Mouse (Mus musculus): Measurements from ENCODE around the gene Urm1. TPM values are rescaled to one million over a fixed set of nuclear protein-coding genes. Genes with fewer than 3 reads are reported as not detected.
"Not testable (repeated sequence)": the region's sequence is repeated elsewhere in the genome, so short reads cannot be mapped to it uniquely, and the experiment has no call there.

The Urm1 gene
- polyA plus RNA-seq, 1 experiment from 2014 or later, result 18.0 TPM

DNA sequence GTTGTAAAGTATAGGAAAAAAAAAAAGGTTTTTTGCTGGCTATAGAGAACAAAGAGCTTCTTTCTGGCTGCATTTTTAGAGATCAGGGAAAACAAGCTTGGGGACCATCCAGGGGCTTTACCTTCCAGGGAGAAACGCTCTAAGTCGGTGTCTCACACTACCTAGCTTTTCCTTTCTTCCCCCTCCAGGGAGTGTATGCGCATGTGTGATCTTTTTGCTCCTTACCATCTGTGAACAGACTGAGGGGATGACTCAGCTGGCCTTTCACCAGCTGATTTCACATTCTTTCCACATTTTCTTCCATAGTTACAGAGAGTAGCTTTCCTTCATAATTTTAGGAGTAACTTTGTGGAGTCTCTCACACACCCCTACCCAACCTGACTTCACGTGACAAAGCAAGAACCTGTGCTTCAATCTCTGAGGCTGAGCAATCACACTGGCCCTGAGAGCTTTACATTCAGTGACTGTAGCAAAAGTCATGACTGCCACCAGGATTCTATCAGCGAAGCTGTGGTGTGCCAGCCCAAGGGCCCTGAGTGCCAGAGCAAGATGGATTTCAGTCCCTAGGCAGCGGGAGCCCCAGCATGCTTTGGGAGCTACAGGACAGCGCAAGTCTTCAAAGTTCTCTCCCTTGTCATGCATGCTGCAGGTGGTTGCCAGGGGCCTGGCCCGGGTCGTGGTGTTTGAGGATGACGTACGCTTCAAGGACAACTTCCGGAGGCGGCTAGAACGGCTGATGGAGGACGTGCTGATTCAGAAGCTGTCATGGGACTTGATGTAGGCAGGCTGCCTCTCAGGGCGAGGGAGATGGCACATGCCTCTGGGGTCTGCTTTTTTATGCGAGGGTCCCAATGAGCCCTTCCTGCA is 60.3 kb downstream of the Urm1 start:
- H3K27ac ChIP-seq (replicated peaks), result no peak overlapping the region
- WGBS, result 79% methylated on average over 17 of the region's 17 CpGs
- no peak overlapping the region for H3K4me3 ChIP-seq
- no peaks in the 10 kb centered on the region for H3K4me1 ChIP-seq
- no peak for DNase-seq (ENCODE audit: low spot score)
- no peaks in the 10 kb centered on the region for H3K27me3 ChIP-seq (replicated peaks; ENCODE audit: low read depth, poor library complexity, severe bottlenecking)
- no peaks in the 10 kb centered on the region for H3K9me3 ChIP-seq
- peaks cover 28% of the 10 kb centered on the region for H3K36me3 ChIP-seq (replicated peaks)

DNA sequence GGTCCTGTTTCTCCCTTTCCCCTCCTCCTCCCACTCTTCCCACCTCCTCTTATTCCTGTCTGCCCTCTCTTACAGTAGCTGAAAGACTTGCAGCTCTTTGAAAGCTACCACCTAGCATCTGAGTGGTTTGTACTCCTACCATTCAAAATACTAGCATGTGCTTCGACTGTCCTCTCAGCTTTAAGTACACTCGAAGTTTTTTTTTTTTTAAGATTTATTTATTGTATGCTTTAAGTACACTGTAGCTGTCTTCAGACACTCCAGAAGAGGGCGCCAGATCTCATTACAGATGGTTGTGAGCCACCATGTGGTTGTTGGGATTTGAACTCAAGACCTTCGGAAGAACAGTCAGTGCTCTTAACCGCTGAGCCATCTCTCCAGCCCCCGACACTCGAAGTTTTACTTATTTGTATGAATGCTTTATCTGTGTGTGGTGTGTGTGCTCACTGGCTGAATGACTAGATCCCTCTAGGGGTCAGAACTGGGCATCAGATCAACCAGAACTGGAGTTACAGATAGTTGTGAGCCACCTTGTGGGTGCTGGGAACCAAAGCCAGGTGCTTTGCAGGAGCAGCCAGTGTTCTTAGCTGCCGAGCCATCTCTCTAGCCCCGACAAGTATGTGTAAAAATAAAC is 66.9 kb downstream of the Urm1 start:
- 82% methylated on average over 9 of the region's 9 CpGs for WGBS
- H3K4me1 ChIP-seq, result peaks cover 23% of the 10 kb centered on the region
- H3K36me3 ChIP-seq (replicated peaks); H3K27ac ChIP-seq (replicated peaks); H3K9me3 ChIP-seq; DNase-seq (ENCODE audit: low spot score); H3K27me3 ChIP-seq (replicated peaks; ENCODE audit: low read depth, poor library complexity, severe bottlenecking); H3K4me3 ChIP-seq: not testable (repeated sequence)

DNA sequence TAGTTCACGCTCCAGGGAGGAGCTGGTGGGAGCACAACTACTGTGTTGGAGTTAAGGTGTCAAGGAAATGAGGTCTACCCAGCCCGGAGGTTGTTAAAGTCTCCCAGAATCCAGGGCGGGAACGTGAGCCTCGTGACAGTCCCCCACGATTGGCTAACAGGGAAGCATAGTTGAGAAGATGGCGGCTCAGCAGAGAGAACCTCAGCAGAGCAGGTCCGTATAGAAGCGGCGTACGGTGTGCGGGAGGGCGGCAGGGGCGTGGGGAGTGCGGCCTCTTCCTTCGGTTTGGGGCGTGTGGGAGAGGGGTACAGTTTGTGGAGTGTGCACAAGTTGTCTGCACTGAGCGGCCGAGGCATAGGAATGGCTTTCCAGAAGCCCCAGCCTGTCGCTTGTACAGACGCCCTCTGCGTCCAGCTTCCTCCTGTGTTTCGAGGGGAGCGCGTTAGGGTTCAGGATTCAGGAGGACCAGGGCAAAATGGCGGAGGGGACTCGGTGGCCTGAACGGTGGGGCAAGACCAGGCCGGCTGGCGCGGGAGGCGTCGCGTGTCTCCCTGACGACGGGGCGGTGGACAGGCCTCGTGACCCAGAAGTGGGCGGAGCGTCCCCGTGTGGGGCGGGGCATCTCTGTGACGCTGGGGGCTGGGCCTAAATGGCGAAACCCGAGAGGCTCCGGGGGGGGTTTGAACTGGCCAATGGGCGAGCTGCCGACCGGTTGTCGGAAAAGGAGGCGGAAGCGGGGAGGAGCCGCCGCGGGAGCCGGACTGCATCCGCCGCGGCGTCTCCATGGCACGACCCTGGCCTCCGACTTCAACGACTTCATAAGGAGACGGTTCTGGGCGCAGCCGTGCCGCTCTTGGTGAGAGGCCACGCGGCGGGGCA is 69.4 kb downstream of the Urm1 start, which contains the start of gene Odf2:
TSS of gene Odf2 (plus strand) at position 156 of the 879 bp plus-strand sequence.
- Histone ChIP-seq H3K27me3 (replicated peaks; ENCODE audit: low read depth, poor library complexity, severe bottlenecking) (0 out of 2 replicates have a peak, but pooled peaks cover 5% of the 10 kb centered on the region), H3K4me3 (peak within 1 kb of the TSS; percentile 93), H3K4me1 (peaks cover 24% of the 10 kb centered on the region), H3K9me3 (no peaks in the 10 kb centered on the region), H3K36me3 (replicated peaks) (peaks cover 30% of the 10 kb centered on the region), H3K27ac (replicated peaks) (peak within 1 kb of the TSS; percentile 94)
- WGBS, result under 1% methylated on average over 70 of the region's 70 CpGs
- peak; percentile 100 for DNase-seq (ENCODE audit: low spot score)

DNA sequence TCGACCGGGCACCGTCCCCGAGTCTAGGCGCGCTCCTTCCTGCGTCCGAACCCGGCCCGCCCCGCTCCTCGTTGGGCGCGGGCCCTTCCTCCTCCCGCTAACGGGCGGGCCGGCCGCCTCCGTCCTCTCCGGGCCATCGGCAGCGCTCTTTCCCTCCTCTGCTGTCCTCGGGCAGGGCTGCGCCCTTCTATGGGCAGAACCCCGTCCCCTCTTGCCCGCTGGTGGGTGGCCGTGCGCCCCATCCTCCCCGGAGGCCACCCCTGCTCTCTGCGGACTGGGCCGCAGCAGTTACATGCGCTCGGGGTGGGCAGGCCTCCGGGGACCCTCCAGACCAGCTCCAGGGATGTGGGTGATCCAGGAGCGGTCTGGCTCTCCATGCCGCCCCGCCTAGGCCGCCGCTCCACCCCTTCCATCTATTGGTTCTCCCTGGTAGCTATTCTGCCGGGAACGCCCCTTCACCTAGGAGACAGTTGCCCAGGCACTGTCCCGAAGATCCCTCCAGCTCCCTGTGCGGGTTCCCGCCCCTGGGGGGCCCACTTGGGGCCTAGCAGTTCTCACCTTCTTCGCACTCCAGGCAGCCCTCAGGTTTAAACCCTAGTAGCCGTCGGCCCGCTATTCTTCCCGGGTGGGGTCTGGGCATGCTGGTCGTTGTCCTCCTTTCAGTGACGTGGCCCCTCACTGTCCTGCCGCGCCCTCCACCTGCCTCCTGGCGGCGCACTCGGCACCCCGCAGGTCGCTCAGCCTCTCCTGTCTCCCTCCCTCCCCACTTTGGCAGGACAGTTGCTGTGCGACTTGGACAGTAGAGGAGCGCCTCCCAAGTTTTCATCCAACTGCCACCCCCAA is 70.3 kb downstream of the Urm1 start:
- DNase-seq (ENCODE audit: low spot score), result peak; percentile 92
- Histone ChIP-seq H3K27me3 (replicated peaks; ENCODE audit: low read depth, poor library complexity, severe bottlenecking) (0 out of 2 replicates have a peak, but pooled peaks cover 5% of the 10 kb centered on the region), H3K27ac (replicated peaks) (peak overlapping the region; percentile 94), H3K4me1 (peaks cover 24% of the 10 kb centered on the region), H3K9me3 (no peaks in the 10 kb centered on the region), H3K4me3 (peak overlapping the region; percentile 93), H3K36me3 (replicated peaks) (peaks cover 39% of the 10 kb centered on the region)
- WGBS, result under 1% methylated on average over 61 of the region's 61 CpGs

DNA sequence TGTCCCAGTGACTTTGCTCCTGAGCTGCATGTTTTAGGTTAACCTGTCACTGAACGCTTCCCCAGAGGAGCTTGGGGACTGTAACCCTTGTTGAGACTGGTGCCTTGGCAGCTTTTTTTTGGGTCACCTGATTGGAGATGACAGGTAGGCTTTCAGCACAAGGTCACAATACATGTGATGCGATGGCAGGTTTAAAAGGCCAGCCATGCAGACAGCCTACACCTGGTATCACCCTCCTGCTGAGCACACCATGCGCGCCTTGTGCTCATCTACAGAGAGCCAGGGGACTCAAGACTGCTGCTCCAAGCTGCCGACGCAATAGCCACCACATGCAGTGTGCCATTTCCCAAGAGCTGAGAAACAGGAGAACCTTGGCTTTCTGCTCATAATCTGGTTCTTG is 71.9 kb downstream of the Urm1 start:
- Histone ChIP-seq H3K27me3 (replicated peaks; ENCODE audit: low read depth, poor library complexity, severe bottlenecking) (0 out of 2 replicates have a peak, but pooled peaks cover 5% of the 10 kb centered on the region), H3K4me1 (peaks cover 24% of the 10 kb centered on the region), H3K4me3 (no peak overlapping the region), H3K9me3 (no peaks in the 10 kb centered on the region), H3K27ac (replicated peaks) (no peak overlapping the region), H3K36me3 (replicated peaks) (peaks cover 53% of the 10 kb centered on the region)
- no peak for DNase-seq (ENCODE audit: low spot score)
- 95% methylated on average over 6 of the region's 6 CpGs for WGBS

Small RNA genes within 50 kb of the gene (microRNA-seq; reads per million reads assigned to microRNA genes)
- not detected for gene Mir219a-2
- not detected for gene Mir219b

Other genes with a start within 250 kb of the Urm1 start
- 16.5 and 17.3 TPM in 2 replicates for gene Rapgef1, start 200.4 kb upstream of the Urm1 start, polyA plus RNA-seq (2016; fragmentation: Nextera tagmentation; extraction: Ambion mirVana)
- gene Gm13420, start 68.4 kb upstream of the Urm1 start, polyA plus RNA-seq (2016; fragmentation: Nextera tagmentation; extraction: Ambion mirVana), result not detected in 2 replicates
- gene Gm13547, start 60.8 kb upstream of the Urm1 start, polyA plus RNA-seq (2016; fragmentation: Nextera tagmentation; extraction: Ambion mirVana), result not detected in 2 replicates
- gene Coq4, start 32.6 kb upstream of the Urm1 start, polyA plus RNA-seq (2016; fragmentation: Nextera tagmentation; extraction: Ambion mirVana), result 45.0 and 50.5 TPM in 2 replicates
- 60.7 and 65.1 TPM in 2 replicates for gene Trub2, start 31.6 kb upstream of the Urm1 start, polyA plus RNA-seq (2016; fragmentation: Nextera tagmentation; extraction: Ambion mirVana)
- 10.1 and 11.2 TPM in 2 replicates for gene Slc27a4, start 17.4 kb upstream of the Urm1 start, polyA plus RNA-seq (2016; fragmentation: Nextera tagmentation; extraction: Ambion mirVana)
- 12.3 and 19.2 TPM in 2 replicates for gene Cercam, start 49.1 kb downstream of the Urm1 start, polyA plus RNA-seq (2016; fragmentation: Nextera tagmentation; extraction: Ambion mirVana)
- 102 and 111 TPM in 2 replicates for gene Odf2, start 69.1 kb downstream of the Urm1 start, polyA plus RNA-seq (2016; fragmentation: Nextera tagmentation; extraction: Ambion mirVana)
- 78.1 and 79.6 TPM in 2 replicates for gene Gle1, start 115.4 kb downstream of the Urm1 start, polyA plus RNA-seq (2016; fragmentation: Nextera tagmentation; extraction: Ambion mirVana)
- 92.9 and 95.8 TPM in 2 replicates for gene Sptan1, start 145.5 kb downstream of the Urm1 start, polyA plus RNA-seq (2016; fragmentation: Nextera tagmentation; extraction: Ambion mirVana)
- 29.4 and 32.9 TPM in 2 replicates for gene Wdr34, start 228.8 kb downstream of the Urm1 start, polyA plus RNA-seq (2016; fragmentation: Nextera tagmentation; extraction: Ambion mirVana)
- 870 and 873 TPM in 2 replicates for gene Set, start 237.3 kb downstream of the Urm1 start, polyA plus RNA-seq (2016; fragmentation: Nextera tagmentation; extraction: Ambion mirVana)

Measured in embryonic facial prominence, embryonic 10.5 days (tissue).